Mouse (Mus musculus) heart, adult 18-20 months (tissue): ENCODE data around the gene Ncapd2. TPM values are rescaled to one million over a fixed set of nuclear protein-coding genes. Genes with fewer than 3 reads are reported as not detected.
A peak's percentile ranks its signal among the peaks of the same experiment; 100 is the strongest.

Experiments
- DNase-seq, 2 experiments: peaks; one replicate each; pipeline ENCODE4 v3.0.0; 2021 to 2022; ENCODE audit warnings: mixed read lengths in 1 of 2
- long read RNA-seq, 2 experiments: library from polyadenylated mRNA; stranded (forward); transcript quantifications; one replicate each; pipeline ENCODE4 v2.0.0; 2021
- total RNA-seq, 2 experiments: library from RNA; stranded (reverse); gene quantifications; 2 replicates each; pipeline ENCODE4 v1.2.3; 2021

The Ncapd2 gene
- 10 to 100 TPM; 12.2 to 15.6 TPM for total RNA-seq
- long read RNA-seq, experiment 1, full-length matches to known transcripts, result 3 of 11 reads
- long read RNA-seq, experiment 1, partial matches to known transcripts, result 5 of 11 reads
- long read RNA-seq, experiment 1, other reads (novel, unspliced or antisense), result 3 of 11 reads
- long read RNA-seq, experiment 2, full-length matches to known transcripts, result 1 of 4 reads
- long read RNA-seq, experiment 2, partial matches to known transcripts, result 2 of 4 reads
- long read RNA-seq, experiment 2, other reads (novel, unspliced or antisense), result 1 of 4 reads

GRCm38 (mm10) chr6:125191332-125192015, at the start of gene Ncapd2, which contains the start of gene Mrpl51:
Gene Ncapd2, minus strand, starts transcription at chr6:125191701.
Gene Mrpl51, plus strand, starts transcription at chr6:125191801.
- peak; percentile 98 for DNase-seq

- DNase-seq, result no peak
Measured at GRCm38 (mm10) chr6:125240617-125241016, 49.1 kb upstream of the Ncapd2 start.

- no peak for DNase-seq
Measured at GRCm38 (mm10) chr6:125239547-125239946, 48.0 kb upstream of the Ncapd2 start.

- no peak for DNase-seq
Measured at GRCm38 (mm10) chr6:125238396-125238795, 46.9 kb upstream of the Ncapd2 start.

GRCm38 (mm10) chr6:125237421-125237820, 45.9 kb upstream of the Ncapd2 start:
- no peak for DNase-seq

- no peak for DNase-seq
Measured at GRCm38 (mm10) chr6:125236782-125237181, 45.3 kb upstream of the Ncapd2 start, which contains the start of gene Cd27. Gene Cd27, minus strand, starts transcription at chr6:125237010.

GRCm38 (mm10) chr6:125236341-125236740, 44.8 kb upstream of the Ncapd2 start:
- no peak for DNase-seq

- DNase-seq, result no peak
Measured at GRCm38 (mm10) chr6:125234520-125234828, 43.0 kb upstream of the Ncapd2 start.

- DNase-seq, result peak; percentile 33 to 40
Measured at GRCm38 (mm10) chr6:125233816-125234519, 42.5 kb upstream of the Ncapd2 start.

GRCm38 (mm10) chr6:125232516-125232915, 41.0 kb upstream of the Ncapd2 start:
- DNase-seq, result no peak

- DNase-seq, result no peak
Measured at GRCm38 (mm10) chr6:125232045-125232437, 40.5 kb upstream of the Ncapd2 start.

- peak; percentile 76 to 80 for DNase-seq
Measured at GRCm38 (mm10) chr6:125231117-125232044, 39.9 kb upstream of the Ncapd2 start, which contains the start of gene Tapbpl. Gene Tapbpl, minus strand, starts transcription at chr6:125231860.

GRCm38 (mm10) chr6:125230571-125230970, 39.1 kb upstream of the Ncapd2 start:
- no peak for DNase-seq

GRCm38 (mm10) chr6:125225518-125226115, 34.1 kb upstream of the Ncapd2 start:
- DNase-seq, result no peak

GRCm38 (mm10) chr6:125222577-125222976, 31.1 kb upstream of the Ncapd2 start:
- DNase-seq, result no peak

- peak in 1 of 2 experiments; percentile 49 for DNase-seq
Measured at GRCm38 (mm10) chr6:125222146-125222545, 30.6 kb upstream of the Ncapd2 start.

- no peak for DNase-seq
Measured at GRCm38 (mm10) chr6:125221115-125221745, 29.7 kb upstream of the Ncapd2 start.

GRCm38 (mm10) chr6:125218963-125219362, 27.5 kb upstream of the Ncapd2 start:
- DNase-seq, result peak; percentile 69 to 81

- DNase-seq, result no peak
Measured at GRCm38 (mm10) chr6:125217899-125218298, 26.4 kb upstream of the Ncapd2 start.

GRCm38 (mm10) chr6:125216898-125217297, 25.4 kb upstream of the Ncapd2 start:
- peak in 1 of 2 experiments; percentile 8 for DNase-seq
